Mouse (Mus musculus) brain, embryonic 14.5 days (tissue): ENCODE measurements at regions not wholly inside any gene's neighbourhood (a gene's known extent, or its start where the extent isn't known, plus 50 kb on each side); places are given as distances from the start of the nearest gene placed in this dataset.

Experiments used
- CTCF ChIP-seq: fragments of 200-500 bp; IDR thresholded peaks from 2 replicates; pipeline ENCODE4 v1.5.1; 2012; ENCODE audit warnings: inconsistent platforms, mild to moderate bottlenecking, moderate library complexity, borderline replicate concordance; ENCODE audit not compliant: insufficient read depth, insufficient read length; ENCODE audit errors: extremely low read depth
- POLR2A ChIP-seq: fragments of 200-500 bp; IDR thresholded peaks from 2 replicates; pipeline ENCODE4 v1.6.1; 2012; ENCODE audit warnings: mild to moderate bottlenecking, inconsistent platforms, borderline replicate concordance; ENCODE audit not compliant: poor library complexity, insufficient read depth, insufficient read length, severe bottlenecking; ENCODE audit errors: extremely low read depth

- no peak for TF ChIP-seq CTCF
- TF ChIP-seq POLR2A = no peak
These were observed 212.1 kb downstream of the Cdh26 start for GRCm38 (mm10) chr2:178642137-178643052.
